Mouse (Mus musculus) kidney, postnatal 0 days (tissue): ENCODE data around the gene Clstn1. TPM values are rescaled to one million over a fixed set of nuclear protein-coding genes. Genes with fewer than 3 reads are reported as not detected.

Source experiments
- ATAC-seq: fragments of 200-750 bp; cut with Nextera tagmentation; replicated peaks from 2 replicates; pipeline ENCODE4 v1.8.0; 2017; ENCODE audit warnings: low read depth, moderate number of reproducible peaks, moderate TSS enrichment, moderate library complexity; ENCODE audit not compliant: low FRiP score
- DNase-seq: peaks from one replicate; pipeline ENCODE4 v3.0.0-alpha.2; 2016; ENCODE audit warnings: low spot score
- H3K27ac ChIP-seq: fragments of 300-500 bp; sonication (generic); 2 replicates; pipeline ENCODE4 v1.5.1; 2014; ENCODE audit warnings: mild to moderate bottlenecking
- H3K27me3 ChIP-seq: fragments of 300-500 bp; sonication (generic); 2 replicates; pipeline ENCODE4 v1.6.1; 2014; ENCODE audit warnings: low read length, mixed read lengths; ENCODE audit not compliant: insufficient read depth
- H3K36me3 ChIP-seq: fragments of 300-500 bp; sonication (generic); 2 replicates; pipeline ENCODE4 v1.6.1; 2014; ENCODE audit warnings: low read length, mixed read lengths; ENCODE audit not compliant: insufficient read depth
- H3K4me1 ChIP-seq: fragments of 300-500 bp; sonication (generic); replicated peaks from 2 replicates; pipeline ENCODE4 v1.6.1; 2014; ENCODE audit warnings: antibody characterized with exemption, low read length, mixed read lengths; ENCODE audit not compliant: insufficient read depth
- H3K4me2 ChIP-seq: fragments of 300-500 bp; sonication (generic); 2 replicates; pipeline ENCODE4 v1.6.1; 2014; ENCODE audit warnings: mild to moderate bottlenecking, low read length, moderate library complexity, mixed read lengths
- H3K4me3 ChIP-seq: fragments of 300-500 bp; sonication (generic); replicated peaks from 2 replicates; pipeline ENCODE4 v1.5.1; 2014; ENCODE audit warnings: low read depth, low read length
- H3K9ac ChIP-seq: fragments of 300-500 bp; sonication (generic); 2 replicates; pipeline ENCODE4 v1.6.1; 2014; ENCODE audit warnings: low read depth, low read length
- H3K9me3 ChIP-seq: fragments of 300-500 bp; sonication (generic); replicated peaks from 2 replicates; pipeline ENCODE4 v1.6.1; 2016; ENCODE audit warnings: low read length, inconsistent platforms, mixed read lengths
- CTCF ChIP-seq: IDR thresholded peaks from 2 replicates; pipeline ENCODE4 v1.5.1; 2016; ENCODE audit warnings: antibody characterized with exemption, low read depth, mild to moderate bottlenecking, moderate library complexity
- WGBS: fragments of 180-500 bp; shearing (Covaris S2); extraction: QIAGEN DNeasy Blood & Tissue Kit; methylation state at CpG from one replicate; pipeline ENCODE4 v1.1.7; 2014; 5-methylcytosine and 5-hydroxymethylcytosine counted together
- microRNA-seq: library from miRNA; unstranded; fragments of <30 nt; microRNA quantifications from one replicate; pipeline ENCODE4, GENCODE M21; 2016
- polyA plus RNA-seq: library from polyadenylated mRNA; unstranded; fragments of >200 nt; fragmentation: Nextera tagmentation; extraction: Ambion mirVana; gene quantifications from 2 replicates; pipeline ENCODE4 v1.2.1, GENCODE M21; 2015

Clstn1 gene
- polyA plus RNA-seq, 1 experiment from 2014 or later, result 43.9 TPM

DNA sequence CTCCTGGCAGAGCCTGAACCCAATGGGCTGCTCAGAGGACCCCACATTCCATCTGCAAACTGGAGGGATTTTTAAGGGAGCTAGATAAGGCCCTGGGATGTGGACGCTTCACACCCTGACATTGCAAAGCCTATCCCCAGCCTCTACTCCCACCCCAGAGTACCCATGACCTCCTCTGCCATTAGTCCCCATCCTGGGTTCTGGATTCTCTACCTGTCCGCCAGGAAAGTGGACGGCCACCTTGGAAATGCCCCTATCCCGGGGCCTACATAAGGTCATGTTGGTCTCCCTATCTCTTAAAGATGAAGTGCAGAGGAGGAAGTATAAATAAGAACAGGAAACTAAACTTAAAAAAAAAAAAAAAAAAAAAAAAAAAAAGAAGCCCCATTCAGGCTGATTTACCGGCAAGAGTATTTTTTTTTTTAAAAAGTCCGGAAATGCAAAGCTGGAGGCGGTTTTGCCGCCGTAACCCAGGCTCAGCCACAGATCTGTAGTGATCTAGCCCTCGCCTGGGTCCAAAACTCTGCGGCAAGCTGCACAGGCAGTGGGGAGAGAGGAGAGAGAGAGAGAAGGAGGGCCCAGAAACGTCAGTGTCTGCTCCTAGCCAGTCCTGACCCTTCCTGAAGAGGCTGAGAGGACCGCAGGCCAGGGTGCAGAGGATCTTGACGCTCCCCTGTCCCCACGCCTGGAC is 111.4 kb downstream of the Clstn1 start:
- TF ChIP-seq CTCF, result no peak
- Histone ChIP-seq H3K9ac (peak overlapping the region; percentile 50), H3K4me1 (peaks cover 11% of the 10 kb centered on the region), H3K36me3 (no peaks in the 10 kb centered on the region), H3K27me3 (no peaks in the 10 kb centered on the region), H3K4me3 (peak overlapping the region; percentile 38), H3K27ac (peak overlapping the region; percentile 31; the same call in 1 of the 2 replicates), H3K9me3 (no peaks in the 10 kb centered on the region), H3K4me2 (peak overlapping the region; percentile 65)
- WGBS, result 21% methylated on average over 15 of the region's 15 CpGs
- DNase-seq, result peak; percentile 48
- no peak for ATAC-seq

DNA sequence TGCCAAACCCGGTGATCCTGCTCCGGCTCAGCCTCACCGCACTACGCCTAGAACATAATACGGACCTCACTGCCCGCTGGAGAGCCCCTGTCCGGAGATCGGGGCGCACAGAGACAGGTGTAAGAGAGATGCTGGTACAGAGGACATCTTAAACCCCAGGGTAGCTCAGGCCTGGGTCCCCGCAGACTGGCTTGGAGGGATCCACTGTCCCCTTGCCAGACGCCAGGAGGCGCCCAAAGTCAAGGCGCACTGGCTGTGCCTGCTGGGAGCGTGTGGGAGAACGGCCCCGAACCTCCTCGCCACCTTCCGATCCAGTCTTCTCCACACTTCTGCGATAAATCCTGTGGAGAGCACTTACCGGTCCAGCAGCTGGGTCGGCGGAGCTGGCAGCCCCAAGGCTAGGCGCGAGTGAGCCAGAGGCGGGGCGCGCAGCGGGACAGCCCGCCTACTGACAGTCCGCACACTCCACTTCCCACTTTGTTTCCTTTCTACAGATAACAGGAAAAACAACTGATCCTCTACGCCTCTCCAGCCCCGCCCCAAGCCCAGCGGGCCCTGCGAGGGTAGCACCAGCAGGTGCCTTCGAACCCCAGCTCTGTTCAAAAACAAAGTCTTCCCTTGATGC is 112.0 kb downstream of the Clstn1 start:
- under 1% methylated on average over 35 of the region's 35 CpGs for WGBS
- H3K36me3 ChIP-seq, result no peaks in the 10 kb centered on the region
- no peaks in the 10 kb centered on the region for H3K27me3 ChIP-seq
- H3K4me3 ChIP-seq, result peak overlapping the region; percentile 38
- H3K4me2 ChIP-seq, result peak overlapping the region; percentile 65
- H3K27ac ChIP-seq, result peak overlapping the region; percentile 31; the same call in 1 of the 2 replicates
- peak; percentile 73 for TF ChIP-seq CTCF
- DNase-seq, result peak; percentile 78
- peak overlapping the region; percentile 50 for H3K9ac ChIP-seq
- H3K9me3 ChIP-seq, result no peaks in the 10 kb centered on the region
- H3K4me1 ChIP-seq, result peaks cover 14% of the 10 kb centered on the region
- peak; percentile 55; the same call in 1 of the 2 replicates for ATAC-seq

Small RNA genes within 50 kb of the gene (microRNA-seq; reads per million reads assigned to microRNA genes)
- gene Mir5616 (not detected), gene Mir7023 (not detected)

Other genes starting within 250 kb of the Clstn1 start
- 26.9 and 28.8 TPM in 2 replicates for gene Ube4b, start 159.7 kb upstream of the Clstn1 start, polyA plus RNA-seq
- 1.3 TPM in 2 replicates for gene Rbp7, start 131.5 kb upstream of the Clstn1 start, polyA plus RNA-seq
- not detected in 2 replicates for gene Tmem274, start 109.1 kb upstream of the Clstn1 start, polyA plus RNA-seq
- 9.6 and 13.5 TPM in 2 replicates for gene Nmnat1, start 101.3 kb upstream of the Clstn1 start, polyA plus RNA-seq
- 31.1 and 31.7 TPM in 2 replicates for gene Lzic, start 101.2 kb upstream of the Clstn1 start, polyA plus RNA-seq
- gene Ctnnbip1, start 68.2 kb upstream of the Clstn1 start, polyA plus RNA-seq, result 63.3 and 66.3 TPM in 2 replicates
- 3.6 and 3.8 TPM in 2 replicates for gene Pik3cd, start 116.1 kb downstream of the Clstn1 start, polyA plus RNA-seq
- 22.3 and 23.5 TPM in 2 replicates for gene Tmem201, start 151.6 kb downstream of the Clstn1 start, polyA plus RNA-seq
- gene Slc25a33, start 187.8 kb downstream of the Clstn1 start, polyA plus RNA-seq, result 15.1 and 15.2 TPM in 2 replicates